Mouse (Mus musculus): ENCODE measurements around the gene Cul1. TPM values are rescaled to one million over a fixed set of nuclear protein-coding genes. Genes with fewer than 3 reads are reported as not detected.

The Cul1 gene
- polyA plus RNA-seq, 1 experiment from 2014 or later: 108 TPM

GRCm38 (mm10) chr6:47559287-47559686, 106.1 kb downstream of the Cul1 start:
- 85% methylated on average over 2 of the region's 2 CpGs for WGBS

GRCm38 (mm10) chr6:47560407-47560806, 107.2 kb downstream of the Cul1 start:
- no peak for TF ChIP-seq CTCF (IDR thresholded peaks at IDR 0.05; ENCODE audit: low read depth)
- peaks cover 4% of the 10 kb centered on the region; the same call in 1 of the 2 replicates for H3K36me3 ChIP-seq (ENCODE audit: insufficient read depth, low read length)
- no peak for ATAC-seq (replicated peaks; ENCODE audit: low FRiP score, low read depth)

More at GRCm38 (mm10) chr6:47559287-47559686, 106.1 kb downstream of the Cul1 start:
- Histone ChIP-seq H3K27me3 (ENCODE audit: insufficient read depth, low read length) (no peaks in the 10 kb centered on the region), H3K9me3 (replicated peaks; ENCODE audit: low read length) (no peaks in the 10 kb centered on the region), H3K9ac (ENCODE audit: low read depth, low read length) (no peak overlapping the region), H3K4me1 (replicated peaks; ENCODE audit: insufficient read depth, low read length) (no peaks in the 10 kb centered on the region), H3K4me2 (ENCODE audit: low read length) (no peak overlapping the region), H3K4me3 (replicated peaks; ENCODE audit: low read depth, low read length) (no peak overlapping the region), H3K27ac (no peak overlapping the region), H3K36me3 (ENCODE audit: insufficient read depth, low read length) (peaks cover 8% of the 10 kb centered on the region; the same call in 1 of the 2 replicates)
- ATAC-seq (replicated peaks; ENCODE audit: low FRiP score, low read depth) (no peak), DNase-seq (ENCODE audit: low spot score) (no peak)
- TF ChIP-seq CTCF (IDR thresholded peaks at IDR 0.05; ENCODE audit: low read depth): no peak

GRCm38 (mm10) chr6:47560846-47561245, 107.6 kb downstream of the Cul1 start:
- WGBS: 84% methylated on average over 2 of the region's 2 CpGs
- H3K4me2 ChIP-seq (ENCODE audit: low read length): no peak overlapping the region
- no peak overlapping the region for H3K9ac ChIP-seq (ENCODE audit: low read depth, low read length)
- ATAC-seq (replicated peaks; ENCODE audit: low FRiP score, low read depth): no peak
- H3K36me3 ChIP-seq (ENCODE audit: insufficient read depth, low read length): 0 out of 2 replicates have a peak, but pooled peaks cover 4% of the 10 kb centered on the region
- H3K9me3 ChIP-seq (replicated peaks; ENCODE audit: low read length): no peaks in the 10 kb centered on the region
- no peaks in the 10 kb centered on the region for H3K4me1 ChIP-seq (replicated peaks; ENCODE audit: insufficient read depth, low read length)
- no peak overlapping the region for H3K4me3 ChIP-seq (replicated peaks; ENCODE audit: low read depth, low read length)
- DNase-seq (ENCODE audit: low spot score): no peak
- no peak for TF ChIP-seq CTCF (IDR thresholded peaks at IDR 0.05; ENCODE audit: low read depth)
- no peaks in the 10 kb centered on the region for H3K27me3 ChIP-seq (ENCODE audit: insufficient read depth, low read length)
- no peak overlapping the region for H3K27ac ChIP-seq

More at GRCm38 (mm10) chr6:47560407-47560806, 107.2 kb downstream of the Cul1 start:
- H3K27ac ChIP-seq: no peak overlapping the region
- no peak overlapping the region for H3K4me2 ChIP-seq (ENCODE audit: low read length)
- H3K9ac ChIP-seq (ENCODE audit: low read depth, low read length): no peak overlapping the region
- no peak for DNase-seq (ENCODE audit: low spot score)
- H3K9me3 ChIP-seq (replicated peaks; ENCODE audit: low read length): no peaks in the 10 kb centered on the region
- H3K4me3 ChIP-seq (replicated peaks; ENCODE audit: low read depth, low read length): no peak overlapping the region
- no peaks in the 10 kb centered on the region for H3K4me1 ChIP-seq (replicated peaks; ENCODE audit: insufficient read depth, low read length)
- H3K27me3 ChIP-seq (ENCODE audit: insufficient read depth, low read length): no peaks in the 10 kb centered on the region

GRCm38 (mm10) chr6:47561426-47561825, 108.2 kb downstream of the Cul1 start:
- no peak overlapping the region for H3K4me2 ChIP-seq (ENCODE audit: low read length)
- no peak overlapping the region for H3K4me3 ChIP-seq (replicated peaks; ENCODE audit: low read depth, low read length)
- peak; percentile 56 for TF ChIP-seq CTCF (IDR thresholded peaks at IDR 0.05; ENCODE audit: low read depth)
- H3K27ac ChIP-seq: no peak overlapping the region
- H3K4me1 ChIP-seq (replicated peaks; ENCODE audit: insufficient read depth, low read length): no peaks in the 10 kb centered on the region
- H3K27me3 ChIP-seq (ENCODE audit: insufficient read depth, low read length): no peaks in the 10 kb centered on the region
- ATAC-seq (replicated peaks; ENCODE audit: low FRiP score, low read depth) (no peak), DNase-seq (ENCODE audit: low spot score) (peak; percentile 57)
- no peaks in the 10 kb centered on the region for H3K9me3 ChIP-seq (replicated peaks; ENCODE audit: low read length)
- 0 out of 2 replicates have a peak, but pooled peaks cover 4% of the 10 kb centered on the region for H3K36me3 ChIP-seq (ENCODE audit: insufficient read depth, low read length)
- 83% methylated on average over 5 of the region's 5 CpGs for WGBS
- H3K9ac ChIP-seq (ENCODE audit: low read depth, low read length): no peak overlapping the region

- H3K27me3 ChIP-seq (ENCODE audit: insufficient read depth, low read length): no peaks in the 10 kb centered on the region
- no peaks in the 10 kb centered on the region for H3K4me1 ChIP-seq (replicated peaks; ENCODE audit: insufficient read depth, low read length)
- peaks cover 21% of the 10 kb centered on the region for H3K36me3 ChIP-seq (ENCODE audit: insufficient read depth, low read length)
- 97% methylated on average over 1 of the region's 1 CpGs for WGBS
- no peak overlapping the region for H3K27ac ChIP-seq
- H3K9ac ChIP-seq (ENCODE audit: low read depth, low read length): no peak overlapping the region
- no peak for TF ChIP-seq CTCF (IDR thresholded peaks at IDR 0.05; ENCODE audit: low read depth)
- no peak overlapping the region for H3K4me2 ChIP-seq (ENCODE audit: low read length)
- ATAC-seq (replicated peaks; ENCODE audit: low FRiP score, low read depth) (no peak), DNase-seq (ENCODE audit: low spot score) (peak; percentile 4)
- H3K9me3 ChIP-seq (replicated peaks; ENCODE audit: low read length): no peaks in the 10 kb centered on the region
- no peak overlapping the region for H3K4me3 ChIP-seq (replicated peaks; ENCODE audit: low read depth, low read length)
Observed at GRCm38 (mm10) chr6:47565326-47566035, 112.3 kb downstream of the Cul1 start.

- WGBS: 86% methylated on average over 2 of the region's 2 CpGs
- no peaks in the 10 kb centered on the region for H3K4me1 ChIP-seq (replicated peaks; ENCODE audit: insufficient read depth, low read length)
- no peak overlapping the region for H3K27ac ChIP-seq
- H3K9me3 ChIP-seq (replicated peaks; ENCODE audit: low read length): no peaks in the 10 kb centered on the region
- DNase-seq (ENCODE audit: low spot score) (no peak), ATAC-seq (replicated peaks; ENCODE audit: low FRiP score, low read depth) (no peak)
- no peaks in the 10 kb centered on the region for H3K27me3 ChIP-seq (ENCODE audit: insufficient read depth, low read length)
- no peak for TF ChIP-seq CTCF (IDR thresholded peaks at IDR 0.05; ENCODE audit: low read depth)
- peaks cover 23% of the 10 kb centered on the region for H3K36me3 ChIP-seq (ENCODE audit: insufficient read depth, low read length)
- no peak overlapping the region for H3K9ac ChIP-seq (ENCODE audit: low read depth, low read length)
- no peak overlapping the region for H3K4me2 ChIP-seq (ENCODE audit: low read length)
- no peak overlapping the region for H3K4me3 ChIP-seq (replicated peaks; ENCODE audit: low read depth, low read length)
Observed at GRCm38 (mm10) chr6:47572887-47573286, 119.7 kb downstream of the Cul1 start.

Other genes with a start within 250 kb of the Cul1 start
- gene Ezh2, start 141.9 kb downstream of the Cul1 start, polyA plus RNA-seq (2015; fragmentation: Nextera tagmentation; extraction: Ambion mirVana): 56.7 and 64.5 TPM in 2 replicates